Mouse (Mus musculus) midbrain, postnatal 0 days (tissue): ENCODE measurements around the gene Olfm2. TPM values are rescaled to one million over a fixed set of nuclear protein-coding genes. Genes with fewer than 3 reads are reported as not detected.

ENCODE experiments used
- ATAC-seq: fragments of 200-750 bp; cut with Nextera tagmentation; 2 replicates; pipeline ENCODE4 v1.8.0; 2017; ENCODE audit warnings: moderate number of reproducible peaks, mild to moderate bottlenecking, moderate TSS enrichment, moderate library complexity; ENCODE audit not compliant: low FRiP score
- DNase-seq: peaks from one replicate; pipeline ENCODE4 v3.0.0-alpha.2; 2015; ENCODE audit warnings: low spot score
- H3K27ac ChIP-seq: fragments of 300-500 bp; sonication (generic); 2 replicates; pipeline ENCODE4 v1.5.1; 2014; ENCODE audit warnings: low read depth, mild to moderate bottlenecking, low read length, mixed read lengths
- H3K27me3 ChIP-seq: fragments of 300-500 bp; sonication (generic); 2 replicates; pipeline ENCODE4 v1.6.1; 2014; ENCODE audit warnings: low read length, control low read depth, mixed read lengths; ENCODE audit not compliant: insufficient read depth
- H3K36me3 ChIP-seq: fragments of 300-500 bp; sonication (generic); 2 replicates; pipeline ENCODE4 v1.6.1; 2014; ENCODE audit warnings: low read length, control low read depth, mixed read lengths; ENCODE audit not compliant: insufficient read depth
- H3K4me1 ChIP-seq: fragments of 300-500 bp; sonication (generic); 2 replicates; pipeline ENCODE4 v1.6.1; 2014; ENCODE audit warnings: mild to moderate bottlenecking, control low read depth, antibody characterized with exemption, low read length, mixed read lengths; ENCODE audit not compliant: insufficient read depth
- H3K4me2 ChIP-seq: fragments of 300-500 bp; sonication (generic); 2 replicates; pipeline ENCODE4 v1.6.1; 2014; ENCODE audit warnings: low read depth, mild to moderate bottlenecking, low read length, mixed read lengths; ENCODE audit not compliant: poor library complexity, severe bottlenecking
- H3K4me3 ChIP-seq: fragments of 300-500 bp; sonication (generic); 2 replicates; pipeline ENCODE4 v1.5.1; 2014; ENCODE audit warnings: low read depth, mild to moderate bottlenecking, low read length, moderate library complexity
- H3K9ac ChIP-seq: fragments of 300-500 bp; sonication (generic); replicated peaks from 2 replicates; pipeline ENCODE4 v1.6.1; 2014; ENCODE audit warnings: mild to moderate bottlenecking, low read length, moderate library complexity, mixed read lengths; ENCODE audit not compliant: poor library complexity, severe bottlenecking
- H3K9me3 ChIP-seq: fragments of 300-500 bp; sonication (generic); 2 replicates; pipeline ENCODE4 v1.6.1; 2016; ENCODE audit warnings: low read length, control low read depth
- CTCF ChIP-seq: IDR thresholded peaks from 2 replicates; pipeline ENCODE4 v1.5.1; 2016; ENCODE audit warnings: antibody characterized with exemption, mild to moderate bottlenecking
- WGBS: fragments of 180-500 bp; shearing (Covaris S2); extraction: QIAGEN DNeasy Blood & Tissue Kit; methylation state at CpG from one replicate; pipeline ENCODE4 v1.1.7; 2014; 5-methylcytosine and 5-hydroxymethylcytosine counted together
- polyA plus RNA-seq: library from polyadenylated mRNA; unstranded; fragments of >200 nt; fragmentation: Nextera tagmentation; extraction: Ambion mirVana; gene quantifications from 2 replicates; pipeline ENCODE4 v1.2.1, GENCODE M21; 2015
- total RNA-seq: library from RNA; depleted of rRNA; stranded (reverse); fragments of >200 nt; gene quantifications from 2 replicates; pipeline ENCODE4 v1.2.3, GENCODE M21; 2014

The Olfm2 gene
- total and polyA plus RNA-seq, 2 experiments from 2014 or later = 245 to 342 TPM

GRCm38 (mm10) chr9:20664366-20664765, 81.8 kb downstream of the Olfm2 start:
- Histone ChIP-seq H3K4me1 (peaks cover 2% of the 10 kb centered on the region; the same call in 1 of the 2 replicates), H3K9me3 (no peaks in the 10 kb centered on the region), H3K27ac (peak overlapping the region; percentile 63), H3K9ac (peak overlapping the region; percentile 39; the same call in 1 of the 2 replicates), H3K36me3 (peaks cover 40% of the 10 kb centered on the region), H3K27me3 (no peaks in the 10 kb centered on the region), H3K4me2 (no peak overlapping the region), H3K4me3 (no peak overlapping the region)
- ATAC-seq (peak; percentile 17), DNase-seq (peak; percentile 73)
- TF ChIP-seq CTCF = no peak
- 67% methylated on average over 2 of the region's 2 CpGs for WGBS

- Histone ChIP-seq H3K4me2 (no peak overlapping the region), H3K27me3 (no peaks in the 10 kb centered on the region), H3K9me3 (no peaks in the 10 kb centered on the region), H3K36me3 (peaks cover 38% of the 10 kb centered on the region), H3K27ac (peak overlapping the region; percentile 63), H3K9ac (peak overlapping the region; percentile 39; the same call in 1 of the 2 replicates), H3K4me1 (peaks cover 2% of the 10 kb centered on the region; the same call in 1 of the 2 replicates), H3K4me3 (no peak overlapping the region)
- 53% methylated on average over 2 of the region's 2 CpGs for WGBS
- DNase-seq (peak; percentile 77), ATAC-seq (peak; percentile 55)
- no peak for TF ChIP-seq CTCF
These were observed 82.2 kb downstream of the Olfm2 start for GRCm38 (mm10) chr9:20663956-20664355.

GRCm38 (mm10) chr9:20662874-20663273, 83.3 kb downstream of the Olfm2 start:
- peak overlapping the region; percentile 48; the same call in 1 of the 2 replicates for H3K27ac ChIP-seq
- DNase-seq (no peak), ATAC-seq (no peak)
- H3K27me3 ChIP-seq = no peaks in the 10 kb centered on the region
- H3K9me3 ChIP-seq = no peaks in the 10 kb centered on the region
- H3K9ac ChIP-seq = no peak overlapping the region
- no peak overlapping the region for H3K4me2 ChIP-seq
- WGBS = 87% methylated on average over 8 of the region's 8 CpGs
- H3K4me3 ChIP-seq = no peak overlapping the region
- peaks cover 38% of the 10 kb centered on the region for H3K36me3 ChIP-seq
- H3K4me1 ChIP-seq = peaks cover 2% of the 10 kb centered on the region; the same call in 1 of the 2 replicates
- TF ChIP-seq CTCF = no peak

DNA sequence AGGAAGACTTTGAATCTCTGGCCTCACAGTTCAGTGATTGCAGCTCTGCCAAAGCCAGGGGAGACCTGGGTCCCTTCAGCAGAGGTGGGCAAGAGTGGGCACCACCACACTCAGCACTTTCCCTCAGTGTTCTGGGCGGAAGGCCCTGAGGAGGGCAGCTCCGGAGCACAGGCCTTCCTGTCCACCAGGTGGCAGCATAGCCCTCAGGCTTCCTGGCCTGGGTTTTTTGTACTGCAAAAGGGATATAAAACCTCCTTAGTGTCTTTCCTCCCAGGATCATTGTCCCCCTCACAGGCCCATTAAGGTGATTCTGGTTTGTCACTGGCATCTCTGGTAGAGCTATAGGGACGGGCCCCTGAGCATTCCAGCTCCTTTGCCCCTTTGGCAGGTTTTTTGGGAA, 83.8 kb downstream of the Olfm2 start:
- DNase-seq = peak; percentile 82
- Histone ChIP-seq H3K36me3 (peaks cover 43% of the 10 kb centered on the region), H3K4me1 (peaks cover 2% of the 10 kb centered on the region; the same call in 1 of the 2 replicates), H3K9ac (no peak overlapping the region; the same call in 1 of the 2 replicates), H3K27me3 (no peaks in the 10 kb centered on the region), H3K4me2 (no peak overlapping the region), H3K9me3 (no peaks in the 10 kb centered on the region), H3K4me3 (no peak overlapping the region), H3K27ac (no peak overlapping the region)
- ATAC-seq = no peak
- TF ChIP-seq CTCF = peak; percentile 87
- WGBS = 56% methylated on average over 3 of the region's 3 CpGs

DNA sequence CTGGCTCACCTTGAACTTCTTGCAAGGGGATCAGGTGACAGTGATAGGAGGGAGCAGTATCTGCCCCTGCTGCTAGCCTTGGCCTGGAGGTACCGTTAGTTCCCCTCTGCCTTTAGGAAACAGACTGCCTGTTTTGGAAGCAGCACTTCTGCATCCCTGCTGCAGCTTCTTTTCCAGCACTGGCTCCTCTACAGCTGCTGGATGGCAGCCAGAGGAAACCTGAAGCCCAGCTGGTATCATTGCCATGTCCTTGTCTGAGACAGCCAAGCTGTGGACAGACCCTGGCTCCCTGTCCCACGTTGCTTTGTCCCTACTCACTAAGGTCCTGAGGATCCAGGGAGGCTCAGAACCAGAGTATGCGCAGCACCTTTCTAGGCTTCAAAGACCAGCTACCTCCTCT, 88.6 kb downstream of the Olfm2 start:
- no peak for TF ChIP-seq CTCF
- Histone ChIP-seq H3K36me3 (peaks cover 45% of the 10 kb centered on the region), H3K9ac (no peak overlapping the region), H3K27ac (no peak overlapping the region), H3K27me3 (no peaks in the 10 kb centered on the region), H3K4me1 (peaks cover 3% of the 10 kb centered on the region; the same call in 1 of the 2 replicates), H3K4me2 (no peak overlapping the region), H3K9me3 (no peaks in the 10 kb centered on the region), H3K4me3 (no peak overlapping the region)
- DNase-seq = no peak
- WGBS = 80% methylated on average over 3 of the region's 3 CpGs
- ATAC-seq = no peak

DNA sequence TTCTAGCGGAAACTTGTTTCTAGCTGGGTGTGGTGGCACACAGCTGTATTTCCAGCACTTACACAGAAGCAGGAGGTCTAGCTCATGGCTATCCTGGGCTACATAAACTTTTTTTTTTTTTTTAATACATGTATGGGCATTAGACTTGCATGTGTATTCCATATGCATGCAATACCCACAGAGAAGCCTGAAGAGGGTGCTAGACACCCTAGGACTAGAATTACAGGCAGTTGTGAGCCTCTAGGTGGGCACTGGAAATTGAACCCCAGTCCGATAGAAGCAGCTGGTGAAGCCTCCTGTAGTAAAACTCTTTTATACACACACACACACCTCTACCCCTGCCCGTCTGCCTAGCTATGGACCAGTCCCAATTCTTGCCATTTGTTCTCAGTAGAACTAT, 92.3 kb downstream of the Olfm2 start:
- WGBS = 93% methylated on average over 3 of the region's 3 CpGs
- Histone ChIP-seq H3K4me2 (no peak overlapping the region), H3K27me3 (no peaks in the 10 kb centered on the region), H3K4me3 (no peak overlapping the region), H3K27ac (no peak overlapping the region), H3K4me1 (peaks cover 3% of the 10 kb centered on the region; the same call in 1 of the 2 replicates), H3K9me3 (no peaks in the 10 kb centered on the region), H3K9ac (no peak overlapping the region), H3K36me3 (peaks cover 40% of the 10 kb centered on the region)
- DNase-seq = no peak
- peak; percentile 20; the same call in 1 of the 2 replicates for TF ChIP-seq CTCF
- no peak for ATAC-seq
